Mouse (Mus musculus): ENCODE measurements at regions not wholly inside any gene's neighbourhood (a gene's known extent, or its start where the extent isn't known, plus 50 kb on each side); places are given as distances from the start of the nearest gene placed in this dataset.
"Not testable (repeated sequence)": the region's sequence is repeated elsewhere in the genome, so short reads cannot be mapped to it uniquely, and the experiment has no call there.

- not testable (repeated sequence) for H3K9me3 ChIP-seq (ENCODE audit: control insufficient read depth, low read length); H3K27me3 ChIP-seq (replicated peaks; ENCODE audit: control insufficient read depth, insufficient read depth, low read length); H3K4me3 ChIP-seq (replicated peaks; ENCODE audit: low read length); H3K27ac ChIP-seq (ENCODE audit: low read length); ATAC-seq; H3K4me2 ChIP-seq (ENCODE audit: low read length); H3K36me3 ChIP-seq (ENCODE audit: control insufficient read depth, insufficient read depth); H3K9ac ChIP-seq (replicated peaks; ENCODE audit: low read depth, low read length); H3K4me1 ChIP-seq (replicated peaks; ENCODE audit: control insufficient read depth, insufficient read depth, low read length)
- 93% methylated on average over 11 of the region's 11 CpGs for WGBS
Measured at GRCm38 (mm10) chr14:15906429-15906828, 342.7 kb upstream of the Ngly1 start.

- not testable (repeated sequence) for H3K27me3 ChIP-seq (replicated peaks; ENCODE audit: control insufficient read depth, insufficient read depth, low read length); H3K36me3 ChIP-seq (ENCODE audit: control insufficient read depth, insufficient read depth); H3K4me1 ChIP-seq (replicated peaks; ENCODE audit: control insufficient read depth, insufficient read depth, low read length); H3K4me3 ChIP-seq (replicated peaks; ENCODE audit: low read length); H3K27ac ChIP-seq (ENCODE audit: low read length); H3K9me3 ChIP-seq (ENCODE audit: control insufficient read depth, low read length); H3K9ac ChIP-seq (replicated peaks; ENCODE audit: low read depth, low read length); ATAC-seq; H3K4me2 ChIP-seq (ENCODE audit: low read length)
- 66% methylated on average over 4 of the region's 4 CpGs for WGBS
Measured at GRCm38 (mm10) chr14:15913206-15913605, 335.9 kb upstream of the Ngly1 start.

DNA sequence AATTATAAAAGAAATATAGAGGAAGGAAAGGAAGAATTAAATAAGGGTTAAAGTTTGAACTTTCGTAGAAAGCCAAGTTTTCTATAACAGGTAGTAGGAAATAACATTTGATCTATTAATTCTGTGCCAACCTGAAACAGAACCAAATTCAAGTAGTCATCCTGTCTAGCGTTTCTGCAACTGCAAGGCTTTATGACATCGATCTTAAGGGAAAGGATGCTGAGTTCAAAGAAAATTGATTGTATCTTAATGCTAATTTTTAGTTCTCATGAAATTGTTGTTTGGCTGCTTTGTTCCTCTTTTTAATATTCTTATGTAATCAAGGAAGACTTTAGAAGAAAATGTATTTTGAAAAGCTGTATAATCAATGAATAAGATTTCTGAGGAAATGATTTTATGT is 334.9 kb upstream of the Ngly1 start:
- Histone ChIP-seq H3K9ac (replicated peaks; ENCODE audit: low read depth, low read length) (no peak overlapping the region), H3K9me3 (ENCODE audit: control insufficient read depth, low read length) (no peaks in the 10 kb centered on the region), H3K36me3 (ENCODE audit: control insufficient read depth, insufficient read depth) (no peaks in the 10 kb centered on the region), H3K4me1 (replicated peaks; ENCODE audit: control insufficient read depth, insufficient read depth, low read length) (no peaks in the 10 kb centered on the region), H3K4me3 (replicated peaks; ENCODE audit: low read length) (no peak overlapping the region), H3K27me3 (replicated peaks; ENCODE audit: control insufficient read depth, insufficient read depth, low read length) (no peaks in the 10 kb centered on the region), H3K4me2 (ENCODE audit: low read length) (no peak overlapping the region), H3K27ac (ENCODE audit: low read length) (no peak overlapping the region)
- no peak for ATAC-seq
- WGBS = 88% methylated on average over 3 of the region's 3 CpGs

DNA sequence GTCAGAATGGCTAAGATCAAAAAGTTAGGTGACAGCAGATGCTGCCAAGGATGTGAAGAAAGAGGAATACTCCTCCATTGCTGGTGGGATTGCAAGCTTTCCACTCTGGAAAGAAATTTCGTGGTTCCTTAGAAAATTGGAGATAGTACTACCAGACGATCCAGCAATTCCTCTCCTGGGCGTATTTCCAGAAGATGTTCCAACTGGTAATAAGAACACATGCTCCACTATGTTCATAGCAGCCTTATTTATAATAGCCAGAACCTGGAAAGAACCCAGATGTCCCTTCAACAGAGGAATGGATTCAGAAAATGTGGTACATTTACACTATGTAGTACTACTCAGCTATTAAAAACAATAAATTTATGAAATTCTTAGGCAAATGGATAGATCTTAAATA is 324.4 kb upstream of the Ngly1 start:
- H3K4me2 ChIP-seq (ENCODE audit: low read length); ATAC-seq; H3K4me1 ChIP-seq (replicated peaks; ENCODE audit: control insufficient read depth, insufficient read depth, low read length); H3K4me3 ChIP-seq (replicated peaks; ENCODE audit: low read length); H3K9me3 ChIP-seq (ENCODE audit: control insufficient read depth, low read length); H3K27ac ChIP-seq (ENCODE audit: low read length); H3K27me3 ChIP-seq (replicated peaks; ENCODE audit: control insufficient read depth, insufficient read depth, low read length); H3K9ac ChIP-seq (replicated peaks; ENCODE audit: low read depth, low read length); H3K36me3 ChIP-seq (ENCODE audit: control insufficient read depth, insufficient read depth): not testable (repeated sequence)
- WGBS = 86% methylated on average over 3 of the region's 3 CpGs

- Histone ChIP-seq H3K4me1 (replicated peaks; ENCODE audit: control insufficient read depth, insufficient read depth, low read length) (no peaks in the 10 kb centered on the region), H3K27me3 (replicated peaks; ENCODE audit: control insufficient read depth, insufficient read depth, low read length) (no peaks in the 10 kb centered on the region), H3K36me3 (ENCODE audit: control insufficient read depth, insufficient read depth) (no peaks in the 10 kb centered on the region), H3K4me2 (ENCODE audit: low read length) (no peak overlapping the region), H3K9me3 (ENCODE audit: control insufficient read depth, low read length) (no peaks in the 10 kb centered on the region), H3K4me3 (replicated peaks; ENCODE audit: low read length) (no peak overlapping the region), H3K9ac (replicated peaks; ENCODE audit: low read depth, low read length) (no peak overlapping the region), H3K27ac (ENCODE audit: low read length) (no peak overlapping the region)
- no peak for ATAC-seq
Measured at GRCm38 (mm10) chr14:15934729-15935128, 314.4 kb upstream of the Ngly1 start.

DNA sequence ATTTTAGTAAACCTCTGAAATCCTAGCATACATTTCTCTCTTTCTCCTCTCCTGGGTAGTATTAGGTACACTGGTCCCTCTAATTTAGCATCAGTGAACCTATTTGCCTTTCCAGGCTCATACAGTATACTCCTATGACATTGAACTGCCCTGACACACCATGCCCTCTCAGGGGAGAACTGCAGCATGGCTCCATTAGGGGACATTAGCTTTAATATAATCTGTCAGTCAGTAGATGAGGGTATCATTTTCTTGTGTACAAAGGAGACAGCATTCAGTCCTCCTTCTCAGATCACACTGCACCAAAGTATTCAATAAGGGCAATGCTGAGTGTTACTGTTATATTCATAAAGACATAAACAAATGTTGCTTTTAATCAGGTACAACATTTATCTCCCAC is 278.8 kb upstream of the Ngly1 start:
- Histone ChIP-seq H3K4me3 (replicated peaks; ENCODE audit: low read length) (no peak overlapping the region), H3K27me3 (replicated peaks; ENCODE audit: control insufficient read depth, insufficient read depth, low read length) (no peaks in the 10 kb centered on the region), H3K9ac (replicated peaks; ENCODE audit: low read depth, low read length) (no peak overlapping the region), H3K27ac (ENCODE audit: low read length) (no peak overlapping the region), H3K36me3 (ENCODE audit: control insufficient read depth, insufficient read depth) (no peaks in the 10 kb centered on the region), H3K4me1 (replicated peaks; ENCODE audit: control insufficient read depth, insufficient read depth, low read length) (no peaks in the 10 kb centered on the region), H3K9me3 (ENCODE audit: control insufficient read depth, low read length) (no peaks in the 10 kb centered on the region), H3K4me2 (ENCODE audit: low read length) (no peak overlapping the region)
- ATAC-seq = 0 out of 2 replicates have a peak, but pooled peaks have one; percentile 18

DNA sequence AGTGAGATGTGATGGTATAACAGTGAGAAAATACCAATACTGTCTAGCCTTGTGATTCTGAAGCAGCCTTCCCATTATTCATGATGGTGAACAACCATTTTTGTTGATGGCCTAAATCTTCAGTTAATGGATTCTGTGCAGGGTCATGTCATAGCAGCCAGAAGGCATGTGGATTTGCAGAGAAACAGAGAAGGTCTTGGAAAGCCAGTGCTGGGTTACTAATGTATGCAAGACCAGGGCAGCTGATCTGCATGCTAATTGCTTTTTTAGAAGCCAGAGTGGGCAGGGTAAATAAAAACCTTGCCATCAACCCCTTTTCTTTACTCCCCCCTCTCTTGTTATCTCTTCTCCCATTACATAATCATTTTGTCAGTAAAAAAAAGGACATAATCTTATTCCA is 278.3 kb upstream of the Ngly1 start:
- peak; percentile 76; the same call in 1 of the 2 replicates for ATAC-seq
- H3K27ac ChIP-seq (ENCODE audit: low read length) = no peak overlapping the region
- H3K9ac ChIP-seq (replicated peaks; ENCODE audit: low read depth, low read length) = no peak overlapping the region

GRCm38 (mm10) chr14:15971306-15971705 is 277.8 kb upstream of the Ngly1 start:
- Histone ChIP-seq H3K9ac (replicated peaks; ENCODE audit: low read depth, low read length) (no peak overlapping the region), H3K9me3 (ENCODE audit: control insufficient read depth, low read length) (no peaks in the 10 kb centered on the region), H3K4me2 (ENCODE audit: low read length) (no peak overlapping the region), H3K36me3 (ENCODE audit: control insufficient read depth, insufficient read depth) (no peaks in the 10 kb centered on the region), H3K4me1 (replicated peaks; ENCODE audit: control insufficient read depth, insufficient read depth, low read length) (no peaks in the 10 kb centered on the region), H3K4me3 (replicated peaks; ENCODE audit: low read length) (no peak overlapping the region), H3K27me3 (replicated peaks; ENCODE audit: control insufficient read depth, insufficient read depth, low read length) (no peaks in the 10 kb centered on the region), H3K27ac (ENCODE audit: low read length) (no peak overlapping the region)
- ATAC-seq = no peak

More for the DNA sequence above, 278.3 kb upstream of the Ngly1 start:
- no peaks in the 10 kb centered on the region for H3K27me3 ChIP-seq (replicated peaks; ENCODE audit: control insufficient read depth, insufficient read depth, low read length)
- no peaks in the 10 kb centered on the region for H3K4me1 ChIP-seq (replicated peaks; ENCODE audit: control insufficient read depth, insufficient read depth, low read length)
- H3K4me2 ChIP-seq (ENCODE audit: low read length) = no peak overlapping the region
- H3K4me3 ChIP-seq (replicated peaks; ENCODE audit: low read length) = no peak overlapping the region
- H3K9me3 ChIP-seq (ENCODE audit: control insufficient read depth, low read length) = no peaks in the 10 kb centered on the region
- H3K36me3 ChIP-seq (ENCODE audit: control insufficient read depth, insufficient read depth) = no peaks in the 10 kb centered on the region

GRCm38 (mm10) chr14:15977366-15977765 is 271.7 kb upstream of the Ngly1 start:
- no peak for ATAC-seq

DNA sequence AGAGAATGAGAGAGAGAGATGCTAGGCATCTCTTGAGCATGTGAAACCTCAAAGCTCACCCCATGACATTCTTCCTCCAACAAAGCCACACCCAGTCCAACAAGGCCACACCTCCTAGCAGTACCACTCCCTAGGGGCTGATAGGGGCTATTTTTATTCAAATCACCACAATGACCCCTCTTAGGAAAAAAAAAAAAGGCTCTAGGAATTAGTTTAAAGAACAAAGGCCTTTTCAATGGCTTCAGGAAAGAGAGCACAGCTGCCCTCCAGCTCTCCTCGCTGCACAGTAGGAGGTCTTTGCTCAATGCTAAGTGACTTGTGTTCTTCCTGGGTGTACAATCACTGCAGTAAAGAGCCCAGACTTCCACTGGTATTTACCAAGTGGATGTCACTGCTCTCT is 270.8 kb upstream of the Ngly1 start:
- H3K4me3 ChIP-seq (replicated peaks; ENCODE audit: low read length) = no peak overlapping the region
- H3K27me3 ChIP-seq (replicated peaks; ENCODE audit: control insufficient read depth, insufficient read depth, low read length) = no peaks in the 10 kb centered on the region
- no peaks in the 10 kb centered on the region for H3K4me1 ChIP-seq (replicated peaks; ENCODE audit: control insufficient read depth, insufficient read depth, low read length)
- no peak overlapping the region for H3K9ac ChIP-seq (replicated peaks; ENCODE audit: low read depth, low read length)
- WGBS = 0% methylated on average over 1 of the region's 1 CpGs
- no peak overlapping the region for H3K4me2 ChIP-seq (ENCODE audit: low read length)
- no peaks in the 10 kb centered on the region for H3K36me3 ChIP-seq (ENCODE audit: control insufficient read depth, insufficient read depth)
- ATAC-seq = peak; percentile 69
- no peaks in the 10 kb centered on the region for H3K9me3 ChIP-seq (ENCODE audit: control insufficient read depth, low read length)
- H3K27ac ChIP-seq (ENCODE audit: low read length) = no peak overlapping the region

More at GRCm38 (mm10) chr14:15977366-15977765, 271.7 kb upstream of the Ngly1 start:
- no peak overlapping the region for H3K4me2 ChIP-seq (ENCODE audit: low read length)
- no peaks in the 10 kb centered on the region for H3K36me3 ChIP-seq (ENCODE audit: control insufficient read depth, insufficient read depth)
- no peak overlapping the region for H3K9ac ChIP-seq (replicated peaks; ENCODE audit: low read depth, low read length)
- no peaks in the 10 kb centered on the region for H3K27me3 ChIP-seq (replicated peaks; ENCODE audit: control insufficient read depth, insufficient read depth, low read length)
- no peaks in the 10 kb centered on the region for H3K9me3 ChIP-seq (ENCODE audit: control insufficient read depth, low read length)
- H3K27ac ChIP-seq (ENCODE audit: low read length) = no peak overlapping the region
- H3K4me1 ChIP-seq (replicated peaks; ENCODE audit: control insufficient read depth, insufficient read depth, low read length) = no peaks in the 10 kb centered on the region
- H3K4me3 ChIP-seq (replicated peaks; ENCODE audit: low read length) = no peak overlapping the region
- WGBS = 97% methylated on average over 1 of the region's 1 CpGs
